Mouse (Mus musculus) CH12.LX (cell line): ENCODE data around the gene Bcas3.

ENCODE experiments used
- CTCF ChIP-seq, 2 experiments: IDR thresholded peaks in 1 of 2; conservative IDR thresholded peaks in 1 of 2; 2 replicates each; pipeline ENCODE4 v1.5.1; 2011 to 2012; ENCODE audit warnings: low read depth in 2 of 2, low read length in 2 of 2, improper control_type of control experiment in 1 of 2, inconsistent platforms in 1 of 2, mild to moderate bottlenecking in 1 of 2, moderate library complexity in 1 of 2
- ELF1 ChIP-seq: IDR thresholded peaks from 2 replicates; pipeline ENCODE4 v1.6.1; 2014; ENCODE audit warnings: low read depth, mild to moderate bottlenecking, inconsistent platforms, low read length, improper control_type of control experiment
- EP300 ChIP-seq: IDR thresholded peaks from 2 replicates; pipeline ENCODE4 v1.6.1; 2011; ENCODE audit warnings: low read length, improper control_type of control experiment
- ETS1 ChIP-seq: conservative IDR thresholded peaks from 2 replicates; pipeline ENCODE4 v1.6.1; 2012; ENCODE audit warnings: low read depth, mild to moderate bottlenecking, inconsistent platforms, low read length, improper control_type of control experiment, moderate library complexity
- GABPA ChIP-seq: IDR thresholded peaks from 2 replicates; pipeline ENCODE4 v1.6.1; 2012; ENCODE audit warnings: low read depth, low read length, improper control_type of control experiment, inconsistent platforms; ENCODE audit not compliant: insufficient replicate concordance
- NRF1 ChIP-seq: IDR thresholded peaks from 2 replicates; pipeline ENCODE4 v1.6.1; 2014; ENCODE audit warnings: low read depth, mild to moderate bottlenecking, inconsistent platforms, low read length, improper control_type of control experiment, moderate library complexity
- POLR2A ChIP-seq: IDR thresholded peaks from 2 replicates; pipeline ENCODE4 v1.6.1; 2011; ENCODE audit warnings: low read depth, mild to moderate bottlenecking, improper control_type of control experiment, low read length

GRCm38 (mm10) chr11:85695614-85696263 lies 342.8 kb downstream of the Bcas3 start:
- no peak for TF ChIP-seq POLR2A
- no peak for TF ChIP-seq ELF1
- no peak for TF ChIP-seq NRF1
- no peak for TF ChIP-seq CTCF (conservative IDR thresholded peaks at IDR 0.05 in 1 of 2, IDR thresholded peaks at IDR 0.05 in 1 of 2; ENCODE audit: low read depth in 2 of 2, low read length in 2 of 2)
- TF ChIP-seq ETS1 = no peak
- TF ChIP-seq EP300 = no peak
- TF ChIP-seq GABPA = no peak
